Mouse (Mus musculus) Patski (cell line): Measurements from ENCODE around the gene Mrap. TPM values are rescaled to one million over a fixed set of nuclear protein-coding genes. Genes with fewer than 3 reads are reported as not detected.
A peak's percentile ranks its signal among the peaks of the same experiment; 100 is the strongest.

Source experiments
- ATAC-seq: fragments of 100-300 bp; one replicate; pipeline ENCODE4 v1.8.0; 2021
- CTCF ChIA-PET: fragments of 350-600 bp; sonication (Branson Sonifier 250); formaldehyde crosslinking; loops from one replicate; lab custom pipeline; 2022; ENCODE audit warnings: inconsistent platforms; lab: Charles Lee
- POLR2A ChIA-PET: fragments of 350-600 bp; sonication (Branson Sonifier 250); formaldehyde crosslinking; loops from one replicate; lab custom pipeline; 2022; ENCODE audit warnings: antibody characterized with exemption, inconsistent platforms; lab: Charles Lee
- DNase-seq: peaks from one replicate; pipeline ENCODE4 v3.0.0-alpha.2; 2011; ENCODE audit warnings: low read depth, low spot score
- H3K27me3 ChIP-seq: fragments of 371-371 bp; one replicate; pipeline ENCODE4 v1.5.1; 2021
- CTCF ChIP-seq: fragments of 100-300 bp; IDR thresholded peaks from one replicate; pipeline ENCODE4 v1.5.1; 2021
- in situ Hi-C: fragments of 300-500 bp; cut with MboI; formaldehyde crosslinking; loops from 3 replicates; pipeline ENCODE4 v1.11.1; 2018; ENCODE audit warnings: low pct_unique_long_range_greater_than_20kb, mixed read lengths
- polyA plus RNA-seq: library from polyadenylated mRNA; unstranded; gene quantifications from one replicate; pipeline ENCODE4 v1.2.3, GENCODE M21; 2021

Gene Mrap
- polyA plus RNA-seq, 1 experiment from 2014 or later: not detected

DNA sequence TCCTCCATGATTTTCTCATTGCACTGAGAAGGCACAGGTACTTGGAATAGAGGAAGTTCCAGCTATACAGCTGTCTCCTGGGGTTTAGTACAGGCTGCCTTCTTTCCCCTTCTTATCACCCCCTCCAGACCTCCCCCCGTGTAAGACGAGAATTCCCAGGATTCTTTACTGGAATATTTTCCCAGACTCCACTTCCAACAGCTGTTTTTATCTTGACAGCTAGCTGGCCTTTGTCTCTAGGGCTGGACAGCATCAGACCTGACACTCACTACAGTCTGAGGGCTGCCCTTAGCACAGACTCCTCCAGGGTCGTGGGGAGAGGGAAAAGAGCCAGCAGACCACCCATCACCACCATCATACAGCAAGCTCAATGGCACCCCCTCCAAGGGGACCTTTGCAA is 31.7 kb upstream of the Mrap start:
- CTCF ChIA-PET: no interaction called here
- TF ChIP-seq CTCF: no peak
- POLR2A ChIA-PET: no interaction called here
- no peak for ATAC-seq
- H3K27me3 ChIP-seq: no peaks in the 10 kb centered on the region
- DNase-seq: no peak
- in situ Hi-C loops: no loop called here

DNA sequence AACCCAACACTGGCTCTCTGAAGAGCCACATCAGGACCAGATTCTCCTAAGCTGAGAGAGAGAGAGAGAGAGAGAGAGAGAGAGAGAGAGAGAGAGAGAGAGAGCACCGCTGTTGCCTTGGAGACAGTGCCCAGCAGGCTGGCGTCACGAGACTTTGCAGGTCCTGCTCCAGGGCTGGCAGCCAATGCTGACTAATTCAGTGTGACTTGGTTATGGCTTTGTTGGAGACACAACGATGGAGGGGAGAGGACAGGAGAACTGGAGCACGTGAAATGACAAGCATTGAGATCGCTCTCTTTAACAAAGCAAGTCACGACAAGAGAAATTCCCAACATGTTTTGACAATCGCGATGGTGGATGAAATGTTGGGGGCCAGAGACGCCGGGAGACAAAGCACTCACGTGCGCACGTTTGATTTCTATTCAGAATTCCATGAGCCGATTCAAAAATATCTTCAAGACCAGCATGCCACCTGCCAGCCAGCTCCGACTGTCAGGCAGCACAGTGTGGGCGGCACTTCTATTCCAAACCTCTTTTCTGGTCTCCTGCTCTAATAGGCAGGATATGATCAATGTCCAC is 28.2 kb upstream of the Mrap start:
- DNase-seq (peak; percentile 13), ATAC-seq (peak; percentile 33)
- no peak for TF ChIP-seq CTCF
- CTCF ChIA-PET: no interaction called here
- in situ Hi-C loops: loop anchor here (5.0 kb wide), 2 partner anchors 332 to 382 kb away; no protein-coding TSS in a partner anchor
- H3K27me3 ChIP-seq: no peaks in the 10 kb centered on the region
- POLR2A ChIA-PET: no interaction called here

DNA sequence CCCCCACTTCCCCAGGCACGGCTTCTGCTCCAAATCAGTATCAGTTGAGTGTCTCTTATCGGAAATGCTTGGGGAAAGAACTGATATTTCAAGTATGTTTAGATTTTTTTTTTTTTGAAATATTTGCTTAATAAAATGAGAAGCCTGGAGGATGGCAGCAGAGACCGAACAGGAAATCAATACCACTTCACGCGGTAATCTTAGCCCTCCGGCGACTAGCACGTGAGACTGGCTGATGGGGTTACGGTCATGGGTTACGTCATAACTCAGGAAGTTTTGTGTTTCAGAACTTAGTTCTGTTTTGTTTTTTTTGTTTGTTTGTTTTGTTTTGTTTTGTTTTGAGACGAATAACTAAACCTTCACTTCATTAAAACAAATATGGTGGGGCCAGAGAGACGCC is 27.7 kb upstream of the Mrap start:
- ATAC-seq (no peak), DNase-seq (no peak)
- ChIA-PET CTCF (no interaction called here), POLR2A (no interaction called here)
- in situ Hi-C loops: loop anchor here (5.0 kb wide), 2 partner anchors 333 to 383 kb away; no protein-coding TSS in a partner anchor
- no peaks in the 10 kb centered on the region for H3K27me3 ChIP-seq
- no peak for TF ChIP-seq CTCF

DNA sequence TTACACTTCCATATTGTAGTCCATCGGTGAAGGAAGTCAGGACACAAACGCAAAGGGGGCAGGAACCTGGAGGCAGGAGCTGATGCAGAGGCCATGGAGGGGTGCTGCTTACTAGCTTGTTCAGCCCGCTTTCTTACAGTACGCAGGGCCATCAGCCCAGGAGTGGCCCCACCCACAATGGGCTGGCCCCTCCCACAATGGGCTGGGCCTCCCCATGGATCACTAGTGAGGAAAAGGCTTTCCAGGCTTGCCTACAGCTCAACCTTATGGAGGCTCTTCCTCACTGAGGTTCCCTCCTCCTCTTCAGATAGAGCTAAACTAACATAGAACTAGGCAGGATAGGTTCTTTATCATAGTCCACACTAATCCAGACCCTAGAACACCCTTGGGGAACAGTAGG is 14.0 kb upstream of the Mrap start:
- no peak for DNase-seq
- CTCF ChIA-PET: interaction anchor here (1.0 to 1.6 kb wide), 3 partner anchors 9 to 345 kb away, joined by 3 read pairs; no protein-coding TSS in a partner anchor
- no peak for TF ChIP-seq CTCF
- ATAC-seq: no peak
- in situ Hi-C loops: no loop called here
- H3K27me3 ChIP-seq: no peaks in the 10 kb centered on the region
- POLR2A ChIA-PET: no interaction called here

DNA sequence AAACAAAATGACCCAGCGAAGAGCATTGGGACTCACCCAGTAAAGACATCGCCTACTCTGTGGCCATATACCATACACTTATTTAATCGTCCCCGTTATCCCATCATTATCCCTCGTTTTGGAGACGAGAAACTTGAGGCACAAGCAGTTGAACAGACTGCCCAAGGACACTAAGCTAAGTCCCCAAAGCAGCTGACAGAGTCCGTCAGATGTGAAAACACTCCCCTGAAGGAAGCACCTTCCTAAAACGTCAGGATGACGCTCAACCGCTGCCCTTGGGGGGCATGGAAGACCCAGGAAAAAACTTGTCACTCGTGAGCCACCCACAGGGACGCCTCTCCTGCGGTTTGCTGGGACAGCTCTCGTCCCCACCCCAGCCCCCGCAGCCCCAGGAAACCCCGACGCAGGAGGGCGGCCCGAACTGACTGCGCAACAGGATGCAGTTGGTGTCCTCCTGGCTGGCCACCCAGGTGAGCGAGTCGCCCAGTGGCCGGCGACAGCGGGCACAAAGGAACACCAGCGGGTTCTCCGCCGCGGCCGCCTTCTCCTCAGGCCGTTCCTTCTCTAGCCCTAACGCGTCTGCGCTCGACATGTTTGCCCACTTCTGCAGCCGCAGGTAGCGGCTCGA is 11.3 kb upstream of the Mrap start:
- no peak for TF ChIP-seq CTCF
- ATAC-seq: peak; percentile 33
- DNase-seq: no peak
- in situ Hi-C loops: no loop called here
- POLR2A ChIA-PET: interaction anchor here (1.2 kb wide), 1 partner anchor 31 kb away, joined by 3 read pairs; no protein-coding TSS in a partner anchor
- H3K27me3 ChIP-seq: no peaks in the 10 kb centered on the region
- CTCF ChIA-PET: no interaction called here

DNA sequence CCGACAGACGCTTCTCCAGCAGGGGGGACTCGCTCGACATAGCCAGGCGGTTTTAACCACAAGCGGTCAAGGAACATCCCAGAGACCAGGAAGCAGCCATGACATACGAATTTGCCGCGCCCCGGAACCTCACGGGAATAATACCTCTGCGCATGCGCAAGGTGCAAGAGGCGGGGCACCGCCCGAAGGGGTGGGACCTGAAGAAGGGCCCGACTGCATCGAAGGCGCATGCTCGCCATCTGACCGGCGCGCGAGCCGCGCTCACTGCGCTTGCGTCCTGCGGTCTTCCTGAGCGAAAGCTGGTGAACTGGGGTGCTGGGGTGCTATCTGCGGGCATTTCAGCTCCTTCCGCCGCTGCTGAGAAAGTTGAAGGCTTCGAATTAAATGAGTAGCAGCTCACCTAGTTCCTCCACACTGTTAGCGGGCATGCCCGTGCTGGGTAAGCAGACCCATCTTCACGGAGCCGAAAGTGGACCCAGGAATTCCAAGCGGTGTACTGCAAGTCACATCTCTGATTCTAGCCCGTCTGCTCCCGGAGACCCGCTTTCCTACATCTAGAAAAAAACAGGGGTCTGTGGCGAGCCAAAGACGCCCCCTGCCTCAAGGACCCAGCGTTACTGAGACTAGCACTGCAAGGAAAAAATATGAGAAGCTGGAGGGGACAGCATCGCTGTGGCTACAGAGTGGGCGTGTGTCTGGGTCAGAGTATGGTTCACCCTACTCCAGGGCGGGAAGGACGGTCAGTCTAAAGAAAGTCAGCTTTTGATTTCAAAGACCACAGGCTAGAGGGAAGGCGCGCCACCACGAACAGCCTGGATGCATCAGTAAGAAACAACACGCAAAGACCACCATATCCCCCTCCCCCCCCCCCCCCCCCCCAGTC is 10.5 kb upstream of the Mrap start, which contains the start of gene Mis18a:
Mis18a (minus strand) TSS at position 172 of the 883 bp plus-strand sequence.
- in situ Hi-C loops: no loop called here
- ATAC-seq (peak; percentile 89), DNase-seq (peak; percentile 70)
- TF ChIP-seq CTCF: no peak
- ChIA-PET CTCF (no interaction called here), POLR2A (interaction anchor here (1.0 to 1.2 kb wide), 2 partner anchors 15 to 30 kb away, joined by 3 read pairs; no protein-coding TSS in a partner anchor)
- H3K27me3 ChIP-seq: no peaks in the 10 kb centered on the region

DNA sequence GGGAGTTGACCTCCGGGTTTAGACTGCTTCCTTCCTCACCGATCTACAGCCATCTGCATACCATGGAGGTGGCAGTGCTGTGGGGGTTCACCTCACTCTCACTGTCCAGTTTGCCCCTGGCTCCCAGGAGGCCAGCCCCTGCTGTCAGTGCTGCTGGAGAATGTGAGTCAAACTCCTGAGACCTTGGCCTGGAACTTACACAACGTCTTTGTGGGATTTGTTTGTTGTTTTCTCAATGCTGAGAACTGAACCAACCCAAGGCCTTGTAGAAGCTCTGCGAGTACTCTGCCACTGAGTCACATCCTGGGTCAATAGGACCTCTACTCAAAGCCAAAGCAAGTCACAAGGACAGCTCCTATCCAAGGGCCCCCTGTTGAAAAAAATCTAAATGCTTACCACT is 2.4 kb upstream of the Mrap start:
- TF ChIP-seq CTCF: no peak
- DNase-seq: no peak
- ChIA-PET CTCF (no interaction called here), POLR2A (no interaction called here)
- ATAC-seq: no peak
- in situ Hi-C loops: no loop called here
- peaks cover 4% of the 10 kb centered on the region for H3K27me3 ChIP-seq

DNA sequence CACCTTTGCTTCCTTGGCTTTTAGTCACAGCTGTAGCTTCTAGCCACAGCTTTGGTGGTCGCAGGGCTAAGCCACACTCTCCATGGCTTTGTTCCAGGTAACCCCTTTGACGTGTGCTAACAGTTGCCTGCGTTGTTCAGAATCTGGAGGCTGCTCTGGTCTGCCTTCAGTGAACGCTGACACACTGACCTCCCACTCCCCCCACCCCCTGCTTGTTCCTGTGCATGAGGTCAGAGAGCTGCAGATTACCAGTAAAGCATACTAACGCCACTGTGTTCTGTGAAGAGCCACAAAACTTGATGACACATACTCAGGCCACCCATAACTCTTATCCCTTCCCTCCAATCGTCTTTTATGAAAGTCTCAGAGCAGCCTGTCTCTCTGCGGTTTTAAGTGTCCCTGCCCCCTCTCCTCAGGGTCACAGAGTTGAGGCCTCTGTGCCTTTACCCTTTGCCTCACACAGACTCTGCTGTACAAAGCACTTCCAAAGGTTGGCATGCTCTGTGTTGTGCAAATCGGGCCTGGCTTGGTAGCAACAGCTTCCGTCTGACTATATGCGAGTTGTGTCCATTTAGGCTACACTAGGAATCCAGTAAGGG is 1.2 kb upstream of the Mrap start:
- no peak for TF ChIP-seq CTCF
- H3K27me3 ChIP-seq: peaks cover 4% of the 10 kb centered on the region
- DNase-seq (no peak), ATAC-seq (no peak)
- POLR2A ChIA-PET: no interaction called here
- in situ Hi-C loops: no loop called here
- CTCF ChIA-PET: no interaction called here

DNA sequence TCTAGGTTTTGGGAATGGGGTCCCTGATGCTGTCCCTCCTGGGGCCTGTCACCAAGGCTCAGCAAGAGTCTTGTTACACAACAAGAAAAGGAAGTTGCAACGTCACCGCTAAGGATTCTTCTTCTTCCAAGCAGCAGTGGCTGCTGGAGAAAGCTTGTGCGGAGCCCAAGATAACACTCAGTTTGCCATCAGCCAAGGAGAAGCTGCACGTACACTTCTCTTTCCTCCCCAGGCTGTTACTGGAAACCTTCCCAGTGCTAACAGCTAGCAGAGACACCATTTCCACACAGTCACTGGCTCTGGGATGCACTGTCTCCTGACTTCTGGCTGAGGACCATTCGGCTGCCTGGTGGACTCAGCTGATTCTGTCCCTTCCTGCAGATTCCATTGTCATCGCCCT is 9.1 kb downstream of the Mrap start:
- ChIA-PET POLR2A (no interaction called here), CTCF (no interaction called here)
- DNase-seq: no peak
- no peak for TF ChIP-seq CTCF
- H3K27me3 ChIP-seq: no peaks in the 10 kb centered on the region
- ATAC-seq: no peak
- in situ Hi-C loops: no loop called here

DNA sequence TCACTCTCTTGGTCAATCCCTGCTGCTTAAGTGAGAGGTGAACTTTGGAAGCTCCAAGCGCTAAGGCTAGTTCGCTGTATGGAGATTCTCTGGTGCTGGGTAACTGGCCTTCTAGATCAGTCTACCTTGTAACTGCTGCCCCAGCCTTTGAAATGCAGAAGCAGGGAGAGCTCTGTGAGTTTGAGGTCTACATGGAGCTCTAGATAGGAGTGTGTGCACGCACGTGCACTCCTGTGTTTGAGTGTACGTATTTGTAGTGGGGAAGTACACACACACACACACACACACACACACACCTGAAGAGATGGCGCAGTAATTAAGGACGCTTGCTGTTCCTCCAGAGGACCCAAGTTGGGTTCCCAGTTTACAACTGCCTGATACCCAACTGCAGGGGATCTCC is 10.2 kb downstream of the Mrap start:
- H3K27me3 ChIP-seq: no peaks in the 10 kb centered on the region
- no peak for TF ChIP-seq CTCF
- CTCF ChIA-PET: no interaction called here
- no peak for ATAC-seq
- no peak for DNase-seq
- POLR2A ChIA-PET: no interaction called here
- in situ Hi-C loops: no loop called here
